Mouse (Mus musculus) MN1 (cell line): Measurements from ENCODE around the gene Lsmem1.

ENCODE experiments used
- DNase-seq: peaks from one replicate; pipeline ENCODE4 v3.0.0-alpha.2; 2016; ENCODE audit warnings: low spot score

Lsmem1 gene

GRCm38 (mm10) chr12:40199302-40199701, at the start of gene Lsmem1:
Gene Lsmem1 (minus strand): TSS chr12:40199490.
- no peak for DNase-seq

- DNase-seq, result no peak
Observed at GRCm38 (mm10) chr12:40248454-40249180, 49.3 kb upstream of the Lsmem1 start, which contains the start of gene Ifrd1. Gene Ifrd1 (minus strand): TSS chr12:40248504.

GRCm38 (mm10) chr12:40247976-40248375, 48.7 kb upstream of the Lsmem1 start:
- DNase-seq, result peak; percentile 66

GRCm38 (mm10) chr12:40247384-40247783, 48.1 kb upstream of the Lsmem1 start:
- DNase-seq, result no peak

- DNase-seq, result no peak
Observed at GRCm38 (mm10) chr12:40245434-40245970, 46.2 kb upstream of the Lsmem1 start.

- no peak for DNase-seq
Observed at GRCm38 (mm10) chr12:40244926-40245325, 45.6 kb upstream of the Lsmem1 start.

- DNase-seq, result peak; percentile 59
Observed at GRCm38 (mm10) chr12:40243821-40244221, 44.5 kb upstream of the Lsmem1 start.

- no peak for DNase-seq
Observed at GRCm38 (mm10) chr12:40243241-40243640, 44.0 kb upstream of the Lsmem1 start.

- DNase-seq, result no peak
Observed at GRCm38 (mm10) chr12:40239161-40239560, 39.9 kb upstream of the Lsmem1 start.

GRCm38 (mm10) chr12:40232231-40232630, 32.9 kb upstream of the Lsmem1 start:
- no peak for DNase-seq

- no peak for DNase-seq
Observed at GRCm38 (mm10) chr12:40231632-40232031, 32.3 kb upstream of the Lsmem1 start.

- no peak for DNase-seq
Observed at GRCm38 (mm10) chr12:40224171-40224880, 25.0 kb upstream of the Lsmem1 start.

GRCm38 (mm10) chr12:40223676-40224075, 24.4 kb upstream of the Lsmem1 start:
- DNase-seq, result no peak

GRCm38 (mm10) chr12:40223082-40223619, 23.9 kb upstream of the Lsmem1 start:
- DNase-seq, result peak; percentile 100

GRCm38 (mm10) chr12:40222251-40223081, 23.2 kb upstream of the Lsmem1 start:
- DNase-seq, result peak; percentile 98

GRCm38 (mm10) chr12:40221611-40222010, 22.3 kb upstream of the Lsmem1 start:
- DNase-seq, result peak; percentile 42

GRCm38 (mm10) chr12:40220896-40221295, 21.6 kb upstream of the Lsmem1 start:
- no peak for DNase-seq

GRCm38 (mm10) chr12:40220001-40220570, 20.8 kb upstream of the Lsmem1 start:
- DNase-seq, result peak; percentile 20

GRCm38 (mm10) chr12:40218430-40218945, 19.2 kb upstream of the Lsmem1 start:
- no peak for DNase-seq

- no peak for DNase-seq
Observed at GRCm38 (mm10) chr12:40217776-40218175, 18.5 kb upstream of the Lsmem1 start.
